Mouse (Mus musculus): ENCODE data around the gene Apold1.

Apold1 gene

DNA sequence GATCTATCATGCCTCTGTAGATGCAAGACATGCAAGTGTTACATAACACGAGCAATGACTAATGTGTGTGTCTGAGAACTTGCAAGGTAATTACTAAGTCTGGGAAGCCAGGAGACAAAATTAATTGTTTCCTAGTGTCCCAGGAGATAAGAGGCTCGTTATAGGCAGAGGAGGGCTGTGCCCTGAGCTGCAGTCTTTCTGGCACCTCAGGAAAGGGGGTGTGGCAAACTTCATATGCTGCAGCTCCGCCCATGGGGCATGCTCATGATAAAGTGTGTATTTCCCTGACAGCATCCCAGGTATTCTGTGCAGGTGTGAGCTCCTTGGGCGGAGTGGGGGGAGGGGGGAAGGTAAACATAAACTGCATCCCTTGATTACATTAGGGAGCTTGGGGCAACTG lies 9.4 kb upstream of the Apold1 start:
- no peak for DNase-seq (ENCODE audit: low spot score in 2 of 2)

DNA sequence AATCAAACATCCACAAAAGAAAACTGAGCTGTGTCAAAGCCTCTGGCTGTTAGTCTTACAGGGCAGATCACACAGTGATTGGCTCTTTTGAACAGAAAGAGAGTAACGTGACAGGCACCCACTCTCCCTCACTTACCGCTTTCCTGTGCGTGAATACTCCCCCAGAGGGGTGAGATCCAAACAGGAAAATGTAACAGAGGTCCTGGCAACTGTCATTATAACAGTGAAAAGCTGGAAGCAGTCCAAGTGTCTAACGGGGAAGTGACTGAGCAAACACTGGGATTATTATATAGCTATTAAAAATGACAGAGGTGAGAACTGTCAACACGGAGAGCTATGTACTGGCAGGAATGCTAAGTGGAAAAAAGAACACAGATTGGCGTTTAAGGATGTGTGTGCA lies 4.9 kb upstream of the Apold1 start:
- no peak for DNase-seq (ENCODE audit: low spot score in 2 of 2)

DNA sequence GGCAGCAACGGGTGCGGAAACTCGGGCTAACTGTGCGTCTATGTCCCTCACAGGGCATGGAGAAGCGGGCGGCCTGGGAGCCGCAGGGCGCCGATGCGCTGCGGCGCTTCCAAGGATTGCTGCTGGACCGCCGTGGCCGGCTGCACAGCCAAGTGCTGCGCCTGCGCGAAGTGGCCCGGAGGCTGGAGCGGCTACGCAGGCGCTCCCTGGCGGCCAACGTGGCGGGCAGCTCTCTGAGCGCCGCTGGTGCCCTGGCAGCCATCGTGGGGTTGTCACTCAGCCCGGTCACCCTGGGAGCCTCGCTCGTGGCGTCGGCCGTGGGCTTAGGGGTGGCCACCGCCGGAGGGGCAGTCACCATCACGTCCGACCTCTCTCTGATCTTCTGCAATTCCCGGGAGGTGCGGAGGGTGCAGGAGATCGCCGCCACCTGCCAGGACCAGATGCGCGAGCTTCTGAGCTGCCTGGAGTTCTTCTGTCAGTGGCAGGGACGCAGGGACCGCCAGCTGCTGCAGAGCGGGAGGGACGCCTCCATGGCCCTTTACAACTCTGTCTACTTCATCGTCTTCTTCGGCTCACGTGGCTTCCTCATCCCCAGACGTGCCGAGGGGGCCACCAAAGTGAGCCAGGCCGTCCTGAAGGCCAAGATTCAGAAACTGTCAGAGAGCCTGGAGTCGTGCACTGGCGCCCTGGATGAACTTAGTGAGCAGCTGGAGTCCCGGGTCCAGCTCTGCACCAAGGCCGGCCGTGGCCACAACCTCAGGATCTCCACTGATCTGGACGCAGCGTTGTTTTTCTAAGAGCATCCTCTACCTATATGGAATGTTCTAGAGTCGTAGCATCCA lies 2.2 kb downstream of the Apold1 start:
- peak; percentile 73 to 81 for DNase-seq (ENCODE audit: low spot score in 2 of 2)

- peak in 1 of 2 experiments; percentile 9 for DNase-seq (ENCODE audit: low spot score in 2 of 2)
These were observed 3.2 kb downstream of the Apold1 start for GRCm38 (mm10) chr6:134984748-134985147.

- no peak for DNase-seq (ENCODE audit: low spot score in 2 of 2)
These were observed 6.9 kb downstream of the Apold1 start for GRCm38 (mm10) chr6:134988377-134988776.

- DNase-seq (ENCODE audit: low spot score in 2 of 2) = no peak
These were observed 9.2 kb downstream of the Apold1 start for GRCm38 (mm10) chr6:134990674-134991073.

GRCm38 (mm10) chr6:134994031-134994651 lies 12.6 kb downstream of the Apold1 start:
- no peak for DNase-seq (ENCODE audit: low spot score in 2 of 2)

DNA sequence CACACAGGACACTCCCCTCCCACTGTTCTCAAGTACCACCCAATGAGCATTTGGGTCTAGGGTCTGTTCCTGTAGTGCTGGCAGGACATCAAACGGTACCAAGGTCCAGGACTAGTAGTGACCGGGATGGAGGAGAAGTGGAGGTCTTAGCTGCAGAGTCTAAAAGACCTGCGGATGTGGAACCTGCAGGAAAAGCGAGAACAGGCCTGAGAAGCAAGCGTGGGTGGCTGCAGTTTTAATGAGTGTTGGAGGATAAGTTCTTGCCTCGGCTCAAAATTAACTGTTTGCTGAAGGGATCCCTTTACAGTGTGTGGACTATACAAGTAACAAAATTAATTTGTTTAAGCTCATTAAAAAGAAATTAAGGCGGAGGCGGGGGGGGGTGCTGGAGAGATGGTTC lies 13.5 kb downstream of the Apold1 start:
- no peak for DNase-seq (ENCODE audit: low spot score in 2 of 2)

GRCm38 (mm10) chr6:134996918-134997317 lies 15.4 kb downstream of the Apold1 start:
- DNase-seq (ENCODE audit: low spot score in 2 of 2) = peak; percentile 5 to 46

GRCm38 (mm10) chr6:134998076-134998475 lies 16.6 kb downstream of the Apold1 start:
- no peak for DNase-seq (ENCODE audit: low spot score in 2 of 2)

DNA sequence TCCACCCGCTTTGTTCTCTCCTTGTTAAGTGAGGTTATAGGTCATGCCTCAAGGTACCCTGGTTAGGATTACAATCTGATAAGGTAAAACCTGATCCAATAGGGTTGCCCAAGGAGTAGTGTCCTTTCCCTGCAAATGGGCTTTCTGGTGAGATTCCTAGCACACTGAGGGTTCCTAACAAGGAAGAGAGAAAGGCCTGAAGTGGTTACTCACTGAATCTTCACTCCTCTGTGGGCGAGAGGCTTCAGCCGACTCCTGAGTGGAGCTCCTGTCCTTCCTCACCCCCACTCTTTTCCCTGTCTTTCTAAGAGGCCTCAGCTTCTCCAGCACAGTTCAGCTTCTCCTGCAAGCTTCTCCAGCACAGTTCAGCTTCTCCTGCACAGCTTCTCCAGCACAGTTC lies 17.3 kb downstream of the Apold1 start:
- no peak for DNase-seq (ENCODE audit: low spot score in 2 of 2)

GRCm38 (mm10) chr6:135000272-135000671 lies 18.8 kb downstream of the Apold1 start:
- no peak for DNase-seq (ENCODE audit: low spot score in 2 of 2)

DNA sequence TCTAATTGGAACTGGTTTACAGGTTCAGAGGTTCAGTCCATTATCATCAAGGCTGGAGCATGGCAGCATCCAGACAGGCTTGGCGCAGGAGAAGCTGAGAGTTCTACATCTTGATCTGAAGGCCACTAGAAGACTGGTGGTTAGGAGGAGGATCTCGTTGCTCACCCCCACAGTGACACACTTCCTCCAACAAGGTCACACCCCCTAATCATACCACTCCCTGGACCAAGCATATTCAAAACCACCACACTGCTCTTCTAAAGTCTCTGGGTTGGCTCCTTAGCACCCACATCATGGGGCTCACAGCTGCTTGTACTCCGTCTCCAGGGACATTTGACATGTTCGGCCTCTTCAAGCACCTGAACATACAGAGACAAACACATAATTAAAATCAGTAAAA lies 20.5 kb downstream of the Apold1 start:
- no peak for DNase-seq (ENCODE audit: low spot score in 2 of 2)

DNA sequence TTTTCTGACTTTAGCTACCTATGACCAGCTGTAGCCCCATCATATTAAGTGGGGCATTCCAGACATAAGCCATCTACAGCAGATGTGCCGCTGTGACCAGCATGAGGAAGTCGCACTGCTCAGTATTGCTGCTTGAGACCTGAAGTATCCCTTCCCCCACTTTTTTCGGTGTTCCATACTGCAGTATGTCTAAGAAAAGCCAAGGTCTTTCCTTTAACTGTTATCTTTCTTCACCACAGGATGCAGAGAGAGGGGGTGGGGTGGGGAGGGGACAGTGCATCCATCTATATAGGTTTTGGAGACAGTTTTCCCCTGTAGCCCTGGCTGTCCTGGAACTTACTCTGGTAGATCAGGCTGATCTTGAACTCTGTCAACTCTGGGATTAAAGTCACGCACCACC lies 24.9 kb downstream of the Apold1 start:
- DNase-seq (ENCODE audit: low spot score in 2 of 2) = no peak

- DNase-seq (ENCODE audit: low spot score in 2 of 2) = peak; percentile 89 to 94
These were observed 29.7 kb downstream of the Apold1 start, which contains the start of gene Ddx47 for GRCm38 (mm10) chr6:135011048-135011733. Gene Ddx47, plus strand, starts transcription at chr6:135011612.

DNA sequence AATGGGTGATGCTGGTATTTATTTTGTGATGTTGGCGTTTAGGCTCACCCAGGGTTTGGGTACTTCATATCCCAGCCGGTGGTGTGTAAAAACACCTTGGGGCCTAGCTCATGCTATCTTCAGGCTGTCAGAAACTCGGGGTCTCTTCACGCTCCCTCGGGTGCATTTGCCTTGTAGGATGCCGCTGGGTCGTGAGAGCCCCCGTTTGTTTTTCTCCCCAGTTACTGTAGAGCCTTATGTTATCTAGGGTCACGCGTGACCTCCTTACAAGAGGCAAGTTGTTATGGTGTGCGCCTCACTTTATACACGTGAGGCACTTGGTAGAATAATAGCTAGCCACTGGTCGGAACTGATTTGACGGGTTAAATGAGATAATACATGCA lies 30.2 kb downstream of the Apold1 start:
- DNase-seq (ENCODE audit: low spot score in 2 of 2) = no peak

GRCm38 (mm10) chr6:135017211-135017610 lies 35.7 kb downstream of the Apold1 start:
- no peak for DNase-seq (ENCODE audit: low spot score in 2 of 2)

- no peak for DNase-seq (ENCODE audit: low spot score in 2 of 2)
These were observed 38.0 kb downstream of the Apold1 start for GRCm38 (mm10) chr6:135019564-135019963.

DNA sequence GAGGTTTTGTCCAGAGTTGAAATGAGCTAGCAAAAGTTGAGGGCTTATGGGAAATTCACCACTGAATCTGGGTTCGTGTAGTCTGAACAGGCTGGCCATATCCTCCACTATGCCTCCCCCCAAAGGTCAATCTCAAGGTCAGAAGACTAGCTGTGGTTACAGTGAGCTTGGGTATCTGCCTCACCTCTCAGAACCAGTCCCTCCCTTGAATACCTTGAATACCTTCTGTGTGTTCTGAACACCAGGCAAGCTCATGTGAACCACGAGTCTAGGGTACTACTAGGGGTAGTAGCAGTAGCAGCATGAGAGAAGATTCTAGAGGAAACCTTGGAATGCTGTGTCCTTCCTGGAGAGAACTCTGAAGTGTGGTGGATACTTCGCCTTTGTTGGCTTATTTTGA lies 40.1 kb downstream of the Apold1 start:
- no peak for DNase-seq (ENCODE audit: low spot score in 2 of 2)

DNA sequence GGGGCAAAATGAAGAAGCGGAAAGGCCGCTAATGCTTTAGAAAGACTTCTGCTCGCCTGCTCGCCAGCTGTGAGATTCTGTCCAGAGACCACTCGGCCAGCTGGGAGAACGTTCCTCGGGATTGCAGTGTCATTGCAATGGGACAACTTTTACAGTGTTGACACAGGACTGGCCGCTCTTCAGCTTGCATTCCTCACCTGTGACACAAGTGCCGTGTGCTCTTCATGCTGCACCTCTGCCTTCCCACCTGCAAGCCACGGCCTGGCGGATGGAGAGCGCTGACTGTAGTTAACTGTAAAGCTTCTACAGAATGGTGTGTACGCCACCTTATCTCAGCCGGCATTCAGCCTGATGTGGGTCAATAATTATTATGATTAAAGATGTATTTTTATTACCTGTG lies 41.9 kb downstream of the Apold1 start:
- no peak for DNase-seq (ENCODE audit: low spot score in 2 of 2)

GRCm38 (mm10) chr6:135024781-135025420 lies 43.4 kb downstream of the Apold1 start:
- DNase-seq (ENCODE audit: low spot score in 2 of 2) = no peak

DNA sequence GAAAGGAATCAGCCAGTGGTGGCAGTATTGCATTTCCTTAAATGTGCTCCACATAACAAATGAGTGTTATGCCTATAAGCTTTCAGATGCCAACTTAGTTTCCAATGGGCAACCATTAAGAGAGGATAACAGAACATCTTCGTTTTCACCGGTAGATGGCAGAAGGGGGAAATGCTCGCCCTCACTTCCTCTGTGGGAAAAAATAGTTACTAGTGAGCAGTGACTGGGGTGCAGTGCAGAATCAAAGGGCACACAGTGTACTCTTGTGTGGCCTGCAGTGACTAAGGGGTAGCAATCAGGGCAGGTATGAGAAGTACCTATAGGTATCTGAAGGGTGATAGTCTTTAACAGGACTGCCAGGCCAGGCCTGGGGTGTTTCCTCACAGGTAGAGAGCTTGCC lies 44.7 kb downstream of the Apold1 start:
- peak; percentile 1 to 15 for DNase-seq (ENCODE audit: low spot score in 2 of 2)

All from natural killer cell, adult 2 months (primary cell).